Mouse (Mus musculus): Measurements from ENCODE around the gene Sgf29.
A peak's percentile ranks its signal among the peaks of the same experiment; 100 is the strongest.

The Sgf29 gene

GRCm38 (mm10) chr7:126642545-126643243, 6.4 kb upstream of the Sgf29 start:
- DNase-seq = no peak

- peak; percentile 48 for DNase-seq
Observed at GRCm38 (mm10) chr7:126643244-126643617, 5.9 kb upstream of the Sgf29 start.

- no peak for DNase-seq
Observed at GRCm38 (mm10) chr7:126644345-126644744, 4.8 kb upstream of the Sgf29 start.

- no peak for DNase-seq
Observed at GRCm38 (mm10) chr7:126644914-126645313, 4.2 kb upstream of the Sgf29 start.

GRCm38 (mm10) chr7:126645708-126646107, 3.4 kb upstream of the Sgf29 start:
- peak; percentile 45 for DNase-seq

- no peak for DNase-seq
Observed at GRCm38 (mm10) chr7:126648486-126648885, 623 bp upstream of the Sgf29 start.

GRCm38 (mm10) chr7:126650852-126651251, 1.7 kb downstream of the Sgf29 start:
- DNase-seq = no peak

- DNase-seq = no peak
Observed at GRCm38 (mm10) chr7:126653991-126654390, 4.9 kb downstream of the Sgf29 start.

GRCm38 (mm10) chr7:126655695-126656094, 6.6 kb downstream of the Sgf29 start:
- no peak for DNase-seq

- DNase-seq = no peak
Observed at GRCm38 (mm10) chr7:126657522-126657921, 8.4 kb downstream of the Sgf29 start.

GRCm38 (mm10) chr7:126659771-126660170, 10.7 kb downstream of the Sgf29 start:
- DNase-seq = no peak

- no peak for DNase-seq
Observed at GRCm38 (mm10) chr7:126663646-126664045, 14.5 kb downstream of the Sgf29 start.

GRCm38 (mm10) chr7:126665269-126665668, 16.2 kb downstream of the Sgf29 start:
- peak; percentile 53 for DNase-seq

- DNase-seq = no peak
Observed at GRCm38 (mm10) chr7:126667495-126668090, 18.5 kb downstream of the Sgf29 start.

GRCm38 (mm10) chr7:126668452-126668851, 19.3 kb downstream of the Sgf29 start:
- DNase-seq = no peak

GRCm38 (mm10) chr7:126670152-126670551, 21.0 kb downstream of the Sgf29 start:
- DNase-seq = no peak

GRCm38 (mm10) chr7:126672111-126672510, 23.0 kb downstream of the Sgf29 start:
- DNase-seq = no peak

- no peak for DNase-seq
Observed at GRCm38 (mm10) chr7:126675104-126675503, 26.0 kb downstream of the Sgf29 start.

GRCm38 (mm10) chr7:126676207-126676606, 27.1 kb downstream of the Sgf29 start, which contains the start of gene Sult1a1:
Gene Sult1a1 (minus strand): TSS chr7:126676432.
- DNase-seq = peak; percentile 88

GRCm38 (mm10) chr7:126676631-126677220, 27.6 kb downstream of the Sgf29 start:
- DNase-seq = no peak

GRCm38 (mm10) chr7:126678545-126679341, 29.6 kb downstream of the Sgf29 start:
- peak; percentile 67 for DNase-seq

GRCm38 (mm10) chr7:126679683-126680082, 30.6 kb downstream of the Sgf29 start:
- DNase-seq = no peak

GRCm38 (mm10) chr7:126681221-126681620, 32.1 kb downstream of the Sgf29 start:
- peak; percentile 77 for DNase-seq
